In the genomic region with DNA sequence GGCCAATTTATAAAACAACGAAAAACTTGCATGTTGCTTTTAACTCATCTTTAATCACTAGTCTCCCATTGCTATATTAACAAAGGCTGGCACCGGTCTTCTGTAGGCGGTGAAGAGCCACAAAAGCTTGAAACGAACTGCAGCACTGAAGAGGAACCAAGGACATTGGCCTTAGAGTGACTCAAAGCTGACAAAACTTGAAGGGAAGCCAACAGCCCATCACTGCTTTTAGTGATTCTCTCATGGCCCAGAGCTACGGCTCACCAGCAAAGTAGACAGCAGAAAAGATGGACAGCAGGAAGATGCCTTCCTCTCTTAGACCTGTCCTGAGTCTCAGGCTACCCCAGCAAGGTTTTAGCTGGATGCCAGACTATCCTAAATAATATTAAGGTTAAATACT, we compare ENCODE assay signal across 18 mouse cellular contexts.
"Had no signal": no experiment of that assay in that cellular context is flagged by ENCODE, and none has a peak within 500 bp of the region (broad histone marks: within the 10 kb centered on the region; RNA-seq: fewer than 3 reads in every experiment).

No protein-coding gene starts in this region.

- H3K36me3 ChIP-seq: lung, embryonic 15.5 days; midbrain, embryonic 10.5 days; midbrain, embryonic 15.5 days; neural tube, embryonic 12.5 days; neural tube, embryonic 15.5 days; stomach, embryonic 15.5 days had no signal

- H3K4me3 ChIP-seq: lung, embryonic 15.5 days; megakaryocyte, embryonic 14.5 days; midbrain, embryonic 10.5 days; midbrain, embryonic 15.5 days; neural tube, embryonic 12.5 days; neural tube, embryonic 15.5 days; stomach, embryonic 15.5 days had no signal

- ATAC-seq: midbrain, embryonic 15.5 days had no signal

- H3K9ac ChIP-seq: liver, embryonic 14.5 days; lung, embryonic 15.5 days; midbrain, embryonic 15.5 days; neural tube, embryonic 12.5 days; neural tube, embryonic 15.5 days; stomach, embryonic 15.5 days had no signal

- H3K27ac ChIP-seq: liver, embryonic 14.5 days; lung, embryonic 15.5 days; midbrain, embryonic 10.5 days; midbrain, embryonic 15.5 days; neural tube, embryonic 12.5 days; neural tube, embryonic 15.5 days; stomach, embryonic 15.5 days had no signal

- H3K4me2 ChIP-seq: lung, embryonic 15.5 days; midbrain, embryonic 15.5 days; neural tube, embryonic 12.5 days; neural tube, embryonic 15.5 days; stomach, embryonic 15.5 days had no signal

- H3K9me3 ChIP-seq: lung, embryonic 15.5 days; midbrain, embryonic 15.5 days; neural tube, embryonic 12.5 days; stomach, embryonic 15.5 days had no signal

- H3K27me3 ChIP-seq: lung, embryonic 15.5 days; megakaryocyte, embryonic 14.5 days; midbrain, embryonic 15.5 days; neural tube, embryonic 12.5 days; neural tube, embryonic 15.5 days; stomach, embryonic 15.5 days had no signal

- DNase-seq: kidney, adult 9 months; kidney, postnatal 14 days; kidney, postnatal 4 days; lung, adult 18-20 months; lung, postnatal 10 days; lung, postnatal 36 days; right cerebral cortex, adult 18-20 months; right cerebral cortex, postnatal 25 days; spleen, adult 18-20 months; thymus, postnatal 25 days had no signal
